Mouse (Mus musculus): Measurements from ENCODE around the gene Col19a1. TPM values are rescaled to one million over a fixed set of nuclear protein-coding genes. Genes with fewer than 3 reads are reported as not detected.

The Col19a1 gene
- polyA plus RNA-seq, 1 experiment from 2014 or later, result 0.32 TPM

DNA sequence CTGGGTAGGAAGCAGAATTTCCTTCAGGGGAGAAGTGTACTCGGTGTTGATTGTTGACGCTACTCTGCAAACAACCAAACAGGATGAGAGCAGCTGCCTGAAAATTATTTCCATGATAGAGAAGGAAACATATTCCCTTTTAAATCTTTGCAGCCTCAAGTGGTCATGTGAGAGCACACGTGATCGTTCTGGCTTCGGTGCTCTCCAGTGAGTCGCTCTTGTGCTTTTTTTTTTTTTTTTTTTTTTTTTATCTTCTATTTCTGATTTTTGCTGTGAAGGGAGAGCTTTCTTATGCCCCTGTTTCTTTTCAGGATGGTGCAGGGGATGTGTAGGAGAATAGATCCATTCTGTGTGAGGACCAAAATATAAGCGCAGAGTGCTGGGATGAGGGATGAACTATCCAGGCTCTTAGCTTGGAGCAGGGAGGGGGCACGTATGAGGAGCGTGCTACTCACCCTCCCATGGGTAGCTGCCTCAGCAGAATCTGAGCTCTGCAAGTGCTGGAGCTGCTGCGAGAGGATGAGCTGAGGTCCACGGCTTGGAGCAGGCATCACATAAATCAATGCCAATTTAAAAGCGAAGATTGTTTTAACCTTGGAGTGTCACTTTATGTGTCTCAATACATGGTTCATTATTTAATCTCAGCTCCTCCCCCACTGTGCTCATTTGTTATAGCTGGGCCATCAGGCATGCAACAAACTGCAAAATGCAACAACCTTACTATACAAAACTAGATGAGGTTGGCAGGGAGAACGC, 237.6 kb downstream of the Col19a1 start:
- H3K9me3 ChIP-seq (replicated peaks; ENCODE audit: control insufficient read depth, low read length), result no peaks in the 10 kb centered on the region
- no peaks in the 10 kb centered on the region for H3K36me3 ChIP-seq (ENCODE audit: control insufficient read depth, insufficient read depth, low read length)
- 86% methylated on average over 13 of the region's 13 CpGs for WGBS
- no peaks in the 10 kb centered on the region for H3K4me1 ChIP-seq (ENCODE audit: control insufficient read depth, insufficient read depth, low read length)
- DNase-seq (ENCODE audit: low spot score) (no peak), ATAC-seq (no peak)
- H3K4me3 ChIP-seq (ENCODE audit: low read depth, low read length), result no peak overlapping the region
- no peak overlapping the region for H3K9ac ChIP-seq (ENCODE audit: low read length)
- H3K27ac ChIP-seq (ENCODE audit: low read depth, low read length), result no peak overlapping the region
- H3K4me2 ChIP-seq (ENCODE audit: low read length), result no peak overlapping the region
- no peaks in the 10 kb centered on the region for H3K27me3 ChIP-seq (replicated peaks; ENCODE audit: control insufficient read depth, insufficient read depth, low read length)

DNA sequence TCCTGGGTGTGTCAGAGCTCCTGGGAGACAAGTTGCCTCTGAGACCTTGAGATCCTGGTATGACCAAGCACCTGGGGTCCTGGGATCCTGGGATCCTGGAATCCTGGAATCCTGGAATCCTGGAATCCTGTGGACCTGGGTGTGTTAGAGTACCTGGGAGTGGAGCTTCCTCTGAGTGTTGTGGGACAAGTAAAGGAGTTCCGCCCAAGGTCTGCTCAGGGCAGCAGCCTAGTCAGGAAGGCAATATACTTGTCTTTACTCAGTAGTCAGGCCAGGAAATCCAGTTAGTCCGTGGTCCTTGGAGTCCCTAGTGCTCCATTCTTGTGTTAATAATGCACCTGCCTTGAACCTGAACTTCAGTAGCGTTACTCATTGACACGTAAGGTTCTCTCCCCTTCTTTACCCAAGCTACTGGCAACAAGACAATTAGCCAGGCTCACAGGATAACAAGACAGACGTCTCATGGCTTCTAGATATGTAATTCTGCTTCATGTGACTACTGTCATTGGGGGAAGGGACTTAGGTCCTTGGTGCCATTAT, 239.6 kb downstream of the Col19a1 start:
- Histone ChIP-seq H3K4me3 (ENCODE audit: low read depth, low read length) (no peak overlapping the region), H3K9me3 (replicated peaks; ENCODE audit: control insufficient read depth, low read length) (no peaks in the 10 kb centered on the region), H3K36me3 (ENCODE audit: control insufficient read depth, insufficient read depth, low read length) (no peaks in the 10 kb centered on the region), H3K27ac (ENCODE audit: low read depth, low read length) (no peak overlapping the region), H3K4me1 (ENCODE audit: control insufficient read depth, insufficient read depth, low read length) (no peaks in the 10 kb centered on the region), H3K4me2 (ENCODE audit: low read length) (no peak overlapping the region), H3K27me3 (replicated peaks; ENCODE audit: control insufficient read depth, insufficient read depth, low read length) (no peaks in the 10 kb centered on the region), H3K9ac (ENCODE audit: low read length) (no peak overlapping the region)
- 79% methylated on average over 5 of the region's 5 CpGs for WGBS
- no peak for ATAC-seq
- no peak for DNase-seq (ENCODE audit: low spot score)

DNA sequence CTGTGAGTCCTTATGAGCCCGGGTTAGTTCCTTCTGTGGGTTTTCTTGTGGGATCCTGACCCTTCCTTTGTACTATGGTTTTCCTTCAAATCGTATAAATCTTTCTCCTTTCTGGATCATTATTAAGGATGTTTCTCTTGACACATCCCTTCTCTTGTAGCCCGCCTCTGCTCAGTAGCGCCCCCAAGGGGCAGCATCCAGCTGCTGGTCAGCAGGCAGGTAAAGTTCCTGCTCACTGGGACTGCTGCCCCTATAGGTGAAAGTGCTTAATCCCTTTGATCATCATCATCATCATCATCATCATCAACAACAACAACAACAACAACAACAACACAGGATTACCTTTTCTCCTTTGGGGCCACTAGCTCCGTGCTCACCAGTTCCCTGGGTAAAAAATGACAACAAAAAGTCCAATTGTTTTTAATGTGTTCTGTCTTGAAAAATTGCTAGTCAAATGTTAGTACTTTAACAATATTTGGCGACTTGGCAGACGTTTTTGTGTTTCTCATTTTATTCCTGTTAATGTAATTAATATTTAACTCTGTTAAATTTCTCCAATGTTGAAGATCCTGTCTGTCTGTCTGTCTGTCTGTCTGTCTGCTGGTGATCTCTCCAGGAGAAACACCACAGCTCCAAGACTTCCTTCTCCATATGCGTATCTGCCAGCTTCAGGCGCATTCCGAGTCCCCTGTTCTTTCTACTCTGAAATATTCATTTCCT, 249.6 kb downstream of the Col19a1 start:
- WGBS, result 88% methylated on average over 10 of the region's 10 CpGs
- Histone ChIP-seq H3K9ac (ENCODE audit: low read length) (no peak overlapping the region), H3K4me3 (ENCODE audit: low read depth, low read length) (no peak overlapping the region), H3K4me2 (ENCODE audit: low read length) (no peak overlapping the region), H3K9me3 (replicated peaks; ENCODE audit: control insufficient read depth, low read length) (no peaks in the 10 kb centered on the region), H3K4me1 (ENCODE audit: control insufficient read depth, insufficient read depth, low read length) (no peaks in the 10 kb centered on the region), H3K27ac (ENCODE audit: low read depth, low read length) (no peak overlapping the region), H3K27me3 (replicated peaks; ENCODE audit: control insufficient read depth, insufficient read depth, low read length) (no peaks in the 10 kb centered on the region), H3K36me3 (ENCODE audit: control insufficient read depth, insufficient read depth, low read length) (no peaks in the 10 kb centered on the region)
- DNase-seq (ENCODE audit: low spot score), result no peak
- ATAC-seq, result no peak

DNA sequence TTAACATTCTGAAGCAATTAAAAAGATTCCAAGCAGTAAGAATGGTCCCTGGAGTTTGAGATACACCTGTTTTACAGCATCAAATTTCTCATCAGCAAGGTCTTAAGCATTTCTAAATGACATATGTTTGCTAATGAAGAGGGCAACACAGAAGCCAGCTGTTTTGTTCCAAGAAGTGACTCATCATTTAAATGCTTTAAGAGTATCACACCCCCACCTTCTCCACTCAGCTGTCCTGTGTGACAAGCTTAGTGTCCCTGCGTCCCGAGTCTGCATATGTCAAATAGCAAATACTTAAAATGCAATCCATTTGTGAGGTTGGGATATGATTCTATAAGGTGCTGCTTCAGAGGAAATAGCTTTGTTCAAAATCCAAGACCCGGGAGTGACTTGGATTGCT, 251.2 kb downstream of the Col19a1 start:
- Histone ChIP-seq H3K9me3 (replicated peaks; ENCODE audit: control insufficient read depth, low read length) (no peaks in the 10 kb centered on the region), H3K9ac (ENCODE audit: low read length) (no peak overlapping the region), H3K27ac (ENCODE audit: low read depth, low read length) (no peak overlapping the region), H3K4me1 (ENCODE audit: control insufficient read depth, insufficient read depth, low read length) (no peaks in the 10 kb centered on the region), H3K27me3 (replicated peaks; ENCODE audit: control insufficient read depth, insufficient read depth, low read length) (no peaks in the 10 kb centered on the region), H3K4me3 (ENCODE audit: low read depth, low read length) (no peak overlapping the region), H3K36me3 (ENCODE audit: control insufficient read depth, insufficient read depth, low read length) (no peaks in the 10 kb centered on the region), H3K4me2 (ENCODE audit: low read length) (no peak overlapping the region)
- DNase-seq (ENCODE audit: low spot score) (no peak), ATAC-seq (no peak)
- WGBS, result 79% methylated on average over 3 of the region's 3 CpGs

DNA sequence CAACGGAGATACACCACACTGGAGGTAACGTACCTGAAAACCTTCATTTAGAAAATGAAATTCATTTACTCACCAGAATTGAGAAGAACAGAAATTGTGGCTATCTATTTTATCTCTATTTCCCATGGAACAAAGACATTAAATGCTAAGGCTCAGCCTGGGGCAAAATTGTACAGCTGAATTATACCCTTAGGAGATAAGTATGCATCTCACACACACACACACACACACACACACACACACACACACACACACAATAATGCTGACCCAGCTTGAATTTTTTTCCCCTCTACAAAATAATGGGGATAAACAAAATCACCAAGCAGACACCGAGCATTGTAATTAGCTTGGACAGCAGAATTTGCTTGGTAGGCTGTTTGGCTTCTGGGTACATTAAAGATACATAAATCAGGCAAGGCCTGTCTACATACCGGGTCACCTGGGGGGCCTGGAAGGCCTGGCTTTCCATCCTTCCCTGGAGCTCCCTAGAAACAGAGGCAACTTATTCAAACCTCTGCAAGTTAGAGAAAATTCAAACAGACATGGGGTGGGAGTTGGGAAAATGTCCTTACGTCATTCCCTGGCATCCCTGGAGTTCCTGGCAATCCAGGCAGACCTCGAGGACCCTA, 270.2 kb downstream of the Col19a1 start:
- ATAC-seq (no peak), DNase-seq (ENCODE audit: low spot score) (no peak)
- WGBS, result 84% methylated on average over 6 of the region's 6 CpGs

DNA sequence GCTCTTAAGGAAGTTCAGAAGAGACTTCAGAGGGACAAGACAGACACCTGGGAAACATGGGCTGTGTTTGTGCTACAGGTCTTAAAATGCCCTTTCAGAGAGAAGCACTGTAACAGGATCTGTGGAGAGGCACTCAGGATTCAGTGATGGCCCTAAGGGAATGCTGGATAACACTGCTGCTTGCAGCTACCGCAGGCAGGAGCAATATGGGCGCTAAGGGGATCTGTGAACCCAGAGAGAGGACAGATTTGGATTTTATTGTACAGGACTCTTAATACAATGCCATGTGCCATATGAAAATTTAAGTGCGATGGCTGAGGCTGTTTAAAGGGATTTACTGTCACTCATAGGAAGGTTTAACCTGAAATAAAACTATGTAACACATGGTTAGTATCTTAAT, 270.8 kb downstream of the Col19a1 start:
- ATAC-seq, result no peak
- 87% methylated on average over 3 of the region's 3 CpGs for WGBS
- DNase-seq (ENCODE audit: low spot score), result no peak
- H3K4me2 ChIP-seq (ENCODE audit: low read length), result no peak overlapping the region
- H3K27ac ChIP-seq (ENCODE audit: low read depth, low read length), result no peak overlapping the region
- no peak overlapping the region for H3K4me3 ChIP-seq (ENCODE audit: low read depth, low read length)
- no peaks in the 10 kb centered on the region for H3K36me3 ChIP-seq (ENCODE audit: control insufficient read depth, insufficient read depth, low read length)
- H3K27me3 ChIP-seq (replicated peaks; ENCODE audit: control insufficient read depth, insufficient read depth, low read length), result no peaks in the 10 kb centered on the region
- no peak overlapping the region for H3K9ac ChIP-seq (ENCODE audit: low read length)
- H3K4me1 ChIP-seq (ENCODE audit: control insufficient read depth, insufficient read depth, low read length), result no peaks in the 10 kb centered on the region
- no peaks in the 10 kb centered on the region for H3K9me3 ChIP-seq (replicated peaks; ENCODE audit: control insufficient read depth, low read length)

More for the DNA sequence above, 270.2 kb downstream of the Col19a1 start:
- Histone ChIP-seq H3K4me3 (ENCODE audit: low read depth, low read length) (no peak overlapping the region), H3K9ac (ENCODE audit: low read length) (no peak overlapping the region), H3K36me3 (ENCODE audit: control insufficient read depth, insufficient read depth, low read length) (no peaks in the 10 kb centered on the region), H3K27me3 (replicated peaks; ENCODE audit: control insufficient read depth, insufficient read depth, low read length) (no peaks in the 10 kb centered on the region), H3K4me2 (ENCODE audit: low read length) (no peak overlapping the region), H3K9me3 (replicated peaks; ENCODE audit: control insufficient read depth, low read length) (no peaks in the 10 kb centered on the region), H3K27ac (ENCODE audit: low read depth, low read length) (no peak overlapping the region), H3K4me1 (ENCODE audit: control insufficient read depth, insufficient read depth, low read length) (no peaks in the 10 kb centered on the region)

DNA sequence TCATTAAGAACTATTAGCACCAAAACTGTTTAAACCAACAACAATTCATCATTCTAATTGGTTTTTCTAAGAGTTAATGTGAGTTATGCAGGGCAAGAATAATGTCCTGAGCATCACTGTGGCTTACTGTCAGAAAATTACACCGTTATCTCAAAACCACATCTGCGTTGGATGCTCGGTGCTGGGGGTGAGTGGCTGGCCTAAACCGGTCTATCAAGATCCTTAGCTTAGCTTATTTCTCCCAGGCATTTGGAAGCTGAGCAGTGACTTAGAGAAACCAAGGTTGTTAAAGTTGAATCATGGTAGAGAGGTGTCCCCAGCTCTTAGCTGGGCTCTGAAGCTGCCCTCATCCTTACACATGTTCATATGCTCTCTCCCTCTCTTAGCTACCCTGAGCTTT, 276.4 kb downstream of the Col19a1 start:
- no peak overlapping the region for H3K9ac ChIP-seq (ENCODE audit: low read length)
- H3K27ac ChIP-seq (ENCODE audit: low read depth, low read length), result no peak overlapping the region
- 90% methylated on average over 4 of the region's 4 CpGs for WGBS
- no peak for ATAC-seq
- H3K36me3 ChIP-seq (ENCODE audit: control insufficient read depth, insufficient read depth, low read length), result no peaks in the 10 kb centered on the region
- no peak overlapping the region for H3K4me2 ChIP-seq (ENCODE audit: low read length)
- H3K9me3 ChIP-seq (replicated peaks; ENCODE audit: control insufficient read depth, low read length), result no peaks in the 10 kb centered on the region
- H3K27me3 ChIP-seq (replicated peaks; ENCODE audit: control insufficient read depth, insufficient read depth, low read length), result no peaks in the 10 kb centered on the region
- no peak for DNase-seq (ENCODE audit: low spot score)
- H3K4me1 ChIP-seq (ENCODE audit: control insufficient read depth, insufficient read depth, low read length), result no peaks in the 10 kb centered on the region
- no peak overlapping the region for H3K4me3 ChIP-seq (ENCODE audit: low read depth, low read length)

DNA sequence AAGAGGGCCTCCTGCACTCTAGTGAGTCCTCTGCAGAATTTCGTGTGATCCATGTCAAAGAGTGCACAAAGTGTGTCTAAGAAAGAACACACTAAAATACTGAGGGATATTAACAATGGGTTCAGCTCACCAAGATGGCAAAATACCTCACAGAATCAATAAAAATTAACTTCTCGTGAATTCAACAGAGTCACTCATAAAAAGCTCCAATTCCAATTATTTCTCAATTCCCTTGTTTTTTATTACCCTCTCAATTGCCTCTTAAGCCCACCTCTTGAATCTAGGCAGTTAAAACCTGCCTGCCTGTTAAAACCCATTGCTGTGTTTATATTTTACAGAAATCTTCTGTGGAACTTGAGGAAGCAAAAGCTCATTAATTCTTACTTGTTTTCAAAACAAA, 277.1 kb downstream of the Col19a1 start:
- no peak overlapping the region for H3K4me3 ChIP-seq (ENCODE audit: low read depth, low read length)
- H3K27me3 ChIP-seq (replicated peaks; ENCODE audit: control insufficient read depth, insufficient read depth, low read length), result no peaks in the 10 kb centered on the region
- no peak overlapping the region for H3K27ac ChIP-seq (ENCODE audit: low read depth, low read length)
- no peak overlapping the region for H3K9ac ChIP-seq (ENCODE audit: low read length)
- no peaks in the 10 kb centered on the region for H3K9me3 ChIP-seq (replicated peaks; ENCODE audit: control insufficient read depth, low read length)
- WGBS, result 50% methylated on average over 2 of the region's 2 CpGs
- no peak overlapping the region for H3K4me2 ChIP-seq (ENCODE audit: low read length)
- DNase-seq (ENCODE audit: low spot score), result no peak
- no peak for ATAC-seq
- H3K4me1 ChIP-seq (ENCODE audit: control insufficient read depth, insufficient read depth, low read length), result no peaks in the 10 kb centered on the region
- no peaks in the 10 kb centered on the region for H3K36me3 ChIP-seq (ENCODE audit: control insufficient read depth, insufficient read depth, low read length)
